Mouse (Mus musculus) G1E (cell line): ENCODE measurements around the gene Lrrc75b. TPM values are rescaled to one million over a fixed set of nuclear protein-coding genes. Genes with fewer than 3 reads are reported as not detected.
A peak's percentile ranks its signal among the peaks of the same experiment; 100 is the strongest.

ENCODE experiments used
- ATAC-seq: 2 replicates; pipeline ENCODE4 v1.8.0; 2016; ENCODE audit warnings: mild to moderate bottlenecking; ENCODE audit not compliant: insufficient number of reproducible peaks, poor library complexity, low FRiP score, severe bottlenecking; ENCODE audit errors: extremely low read depth
- DNase-seq: peaks from one replicate; pipeline ENCODE4 v3.0.0; 2012; ENCODE audit warnings: low spot score
- H3K27me3 ChIP-seq: 2 replicates; pipeline ENCODE4 v1.6.1; 2012; ENCODE audit warnings: mild to moderate bottlenecking, low read length, inconsistent platforms; ENCODE audit not compliant: insufficient read depth
- H3K36me3 ChIP-seq: replicated peaks from 2 replicates; pipeline ENCODE3; 2012; ENCODE audit warnings: mild to moderate bottlenecking, inconsistent platforms
- H3K4me1 ChIP-seq: 2 replicates; pipeline ENCODE4 v1.6.1; 2012; ENCODE audit warnings: low read depth, low read length, inconsistent platforms, mixed read lengths; ENCODE audit not compliant: insufficient read depth
- H3K4me3 ChIP-seq: 2 replicates; pipeline ENCODE4 v1.5.1; 2012; ENCODE audit warnings: low read depth, mild to moderate bottlenecking, inconsistent platforms, low read length, moderate library complexity, mixed read lengths
- H3K9me3 ChIP-seq: replicated peaks from 2 replicates; pipeline ENCODE4 v1.6.1; 2012; ENCODE audit warnings: inconsistent platforms
- CTCF ChIP-seq: IDR thresholded peaks from 2 replicates; pipeline ENCODE4 v1.5.1; 2012; ENCODE audit warnings: low read depth, low read length, inconsistent platforms, mixed read lengths
- GATA1 ChIP-seq: IDR thresholded peaks from 2 replicates; pipeline ENCODE4 v1.6.1; 2012; ENCODE audit warnings: borderline replicate concordance, low read length, inconsistent platforms, mixed read lengths
- GATA2 ChIP-seq: IDR thresholded peaks from 2 replicates; pipeline ENCODE4 v1.6.1; 2012; ENCODE audit warnings: low read depth, low read length, inconsistent platforms, borderline replicate concordance
- POLR2AphosphoS5 ChIP-seq: IDR thresholded peaks from 2 replicates; pipeline ENCODE4 v1.6.1; 2012; ENCODE audit warnings: low read depth, low read length, inconsistent platforms; ENCODE audit not compliant: insufficient replicate concordance
- TAL1 ChIP-seq: conservative IDR thresholded peaks from 2 replicates; pipeline ENCODE4 v1.6.1; 2012; ENCODE audit warnings: low read depth, low read length, inconsistent platforms, mixed read lengths
- polyA plus RNA-seq: library from polyadenylated mRNA; stranded (reverse); fragments of >175 nt; gene quantifications from 2 replicates; pipeline ENCODE4 v1.2.3, GENCODE M21; 2012
- total RNA-seq, 2 experiments: library from RNA; stranded (forward) in 1 of 2; stranded (reverse) in 1 of 2; fragments of 200-1000 nt in 1 of 2; fragments of >200 nt in 1 of 2; fragmentation: Nextera tagmentation in 1 of 2; gene quantifications; 2 replicates each; pipeline ENCODE4 v1.2.3; 2014 to 2017

Lrrc75b gene
- total and polyA plus RNA-seq, 3 experiments: 0.05 TPM; not detected in 2

DNA sequence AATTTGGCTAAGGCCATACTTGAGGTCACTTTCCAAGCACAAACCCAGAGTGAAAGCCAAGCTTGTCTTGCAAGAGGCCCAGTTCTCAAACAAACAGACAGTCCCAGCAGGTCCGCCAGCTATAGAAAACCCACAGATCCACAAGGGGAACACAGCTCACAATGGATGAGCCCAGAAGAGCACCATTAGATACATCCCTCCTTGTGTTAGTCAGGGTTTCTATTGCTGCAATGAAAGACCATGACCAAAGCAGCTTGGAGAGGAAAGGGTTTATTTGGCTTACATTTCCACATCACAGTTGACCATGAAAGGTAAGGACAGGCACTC is 26.4 kb upstream of the Lrrc75b start:
- H3K36me3 ChIP-seq: no peaks in the 10 kb centered on the region
- peaks cover 27% of the 10 kb centered on the region for H3K27me3 ChIP-seq
- H3K4me3 ChIP-seq: no peak overlapping the region
- no peak for TF ChIP-seq POLR2AphosphoS5
- no peak for TF ChIP-seq GATA1
- TF ChIP-seq TAL1: no peak
- H3K9me3 ChIP-seq: no peaks in the 10 kb centered on the region
- peaks cover 5% of the 10 kb centered on the region for H3K4me1 ChIP-seq
- ATAC-seq (no peak), DNase-seq (no peak)

- ATAC-seq (peak; percentile 40; the same call in 1 of the 2 replicates), DNase-seq (peak; percentile 75)
- no peak for TF ChIP-seq POLR2AphosphoS5
- TF ChIP-seq CTCF: peak; percentile 80
- Histone ChIP-seq H3K4me3 (no peak overlapping the region), H3K36me3 (no peaks in the 10 kb centered on the region), H3K9me3 (no peaks in the 10 kb centered on the region), H3K4me1 (0 out of 2 replicates have a peak, but pooled peaks cover under 1% of the 10 kb centered on the region), H3K27me3 (peaks cover 31% of the 10 kb centered on the region)
Measured at GRCm38 (mm10) chr10:75585876-75586552, 25.9 kb upstream of the Lrrc75b start.

DNA sequence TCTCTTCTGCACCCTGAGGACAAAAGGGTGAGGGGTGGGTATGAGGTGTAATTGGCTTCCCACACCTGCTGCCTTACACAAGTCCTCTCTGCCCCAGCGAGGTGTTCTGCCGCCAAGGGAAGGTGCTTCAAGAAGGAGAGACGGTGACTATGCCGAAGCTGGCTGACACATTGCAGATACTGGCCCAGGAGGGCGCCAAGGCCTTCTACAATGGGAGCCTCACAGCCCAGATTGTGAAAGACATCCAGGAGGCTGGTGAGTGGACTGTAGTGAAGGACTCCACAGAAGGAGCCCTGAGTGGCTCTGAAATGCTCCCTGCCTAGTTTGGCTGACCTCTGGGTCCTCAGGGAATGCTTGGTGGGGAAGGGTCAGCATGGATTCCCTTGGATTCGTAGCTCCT is 19.0 kb upstream of the Lrrc75b start:
- Histone ChIP-seq H3K9me3 (no peaks in the 10 kb centered on the region), H3K36me3 (no peaks in the 10 kb centered on the region), H3K4me1 (no peaks in the 10 kb centered on the region), H3K4me3 (no peak overlapping the region), H3K27me3 (peaks cover 38% of the 10 kb centered on the region; the same call in 1 of the 2 replicates)
- DNase-seq: no peak
- no peak for TF ChIP-seq TAL1
- no peak for TF ChIP-seq GATA1
- no peak for TF ChIP-seq POLR2AphosphoS5
- TF ChIP-seq GATA2: no peak
- no peak for TF ChIP-seq CTCF
- no peak for ATAC-seq

DNA sequence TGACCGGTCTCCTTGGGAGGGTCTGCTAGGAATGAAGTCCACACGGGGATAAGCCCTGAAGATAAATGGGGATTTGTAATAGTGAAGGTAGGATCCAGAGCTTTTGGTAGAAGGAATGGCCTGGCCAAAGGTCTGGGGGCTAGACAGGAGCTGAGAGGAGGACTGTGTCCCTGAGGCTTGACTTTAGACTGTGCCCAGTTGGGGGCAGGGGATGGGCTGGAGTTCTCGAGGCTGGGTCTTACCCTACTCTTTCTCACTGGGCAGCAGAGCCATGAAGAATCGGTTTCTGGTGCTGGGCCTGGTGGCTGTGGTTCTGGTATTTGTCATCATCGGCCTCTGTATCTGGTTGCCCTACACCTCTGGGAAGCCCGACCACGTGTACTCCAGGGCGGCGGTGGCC is 13.8 kb upstream of the Lrrc75b start:
- no peaks in the 10 kb centered on the region for H3K9me3 ChIP-seq
- no peak for ATAC-seq

GRCm38 (mm10) chr10:75573181-75573580 is 13.1 kb upstream of the Lrrc75b start:
- DNase-seq (no peak), ATAC-seq (no peak)
- Histone ChIP-seq H3K9me3 (no peaks in the 10 kb centered on the region), H3K4me3 (no peak overlapping the region), H3K4me1 (no peaks in the 10 kb centered on the region), H3K27me3 (peaks cover 35% of the 10 kb centered on the region; the same call in 1 of the 2 replicates), H3K36me3 (no peaks in the 10 kb centered on the region)
- TF ChIP-seq POLR2AphosphoS5: no peak
- TF ChIP-seq GATA1: no peak
- TF ChIP-seq TAL1: no peak
- TF ChIP-seq CTCF: no peak
- no peak for TF ChIP-seq GATA2

More for the DNA sequence above, 13.8 kb upstream of the Lrrc75b start:
- Histone ChIP-seq H3K36me3 (no peaks in the 10 kb centered on the region), H3K27me3 (peaks cover 35% of the 10 kb centered on the region; the same call in 1 of the 2 replicates), H3K4me3 (no peak overlapping the region), H3K4me1 (no peaks in the 10 kb centered on the region)
- DNase-seq: no peak
- TF ChIP-seq GATA2 (no peak), GATA1 (no peak), CTCF (no peak), POLR2AphosphoS5 (no peak), TAL1 (no peak)

- no peaks in the 10 kb centered on the region for H3K9me3 ChIP-seq
- ATAC-seq (no peak), DNase-seq (no peak)
- H3K36me3 ChIP-seq: no peaks in the 10 kb centered on the region
- H3K4me3 ChIP-seq: no peak overlapping the region
- no peaks in the 10 kb centered on the region for H3K4me1 ChIP-seq
- TF ChIP-seq POLR2AphosphoS5 (no peak), TAL1 (no peak), GATA1 (no peak), GATA2 (no peak), CTCF (no peak)
- H3K27me3 ChIP-seq: peaks cover 26% of the 10 kb centered on the region; the same call in 1 of the 2 replicates
Measured at GRCm38 (mm10) chr10:75571937-75572336, 11.8 kb upstream of the Lrrc75b start.
